Mouse (Mus musculus) layer of hippocampus, adult 6 months (tissue): ENCODE measurements around the gene Atp8b2. TPM values are rescaled to one million over a fixed set of nuclear protein-coding genes. Genes with fewer than 3 reads are reported as not detected.

ENCODE experiments used
- long read RNA-seq, 2 experiments: library from polyadenylated mRNA; unstranded; transcript quantifications; one replicate each; pipeline ENCODE4 v2.0.0; 2019 to 2020
- microRNA-seq: library from miRNA; unstranded; fragments of <30 nt; microRNA quantifications from one replicate; pipeline ENCODE4 v1.2.0, GENCODE M21; 2020
- polyA plus RNA-seq: library from polyadenylated mRNA; unstranded; fragments of <200 nt; fragmentation: Nextera tagmentation; gene quantifications from 2 replicates; pipeline ENCODE4 v1.2.3, GENCODE M21; 2021

Atp8b2 gene
- 4.0 and 4.5 TPM in 2 replicates for polyA plus RNA-seq
- long read RNA-seq, experiment 1, full-length matches to known transcripts: 1 of 1 reads
- long read RNA-seq, experiment 1, partial matches to known transcripts: 0 of 1 reads
- long read RNA-seq, experiment 1, other reads (novel, unspliced or antisense): 0 of 1 reads
- long read RNA-seq, experiment 2, full-length matches to known transcripts: 1 of 2 reads
- long read RNA-seq, experiment 2, partial matches to known transcripts: 0 of 2 reads
- long read RNA-seq, experiment 2, other reads (novel, unspliced or antisense): 1 of 2 reads

GRCm38 (mm10) chr3:89963221-89963763 lies at the start of gene Atp8b2:
Gene Atp8b2 (minus strand): TSS chr3:89963508.

GRCm38 (mm10) chr3:89998612-89999054 lies 35.3 kb upstream of the Atp8b2 start, which contains the start of gene Hax1:
Gene Hax1 (minus strand): TSS chr3:89998780.

GRCm38 (mm10) chr3:89912543-89913391 lies 50.5 kb downstream of the Atp8b2 start, which contains the start of gene Il6ra:
Gene Il6ra (minus strand): TSS chr3:89913196.

Small RNAs within 50 kb of the gene (microRNA-seq; reads per million reads assigned to microRNA genes)
- gene Mir7669: not detected

Other genes starting within 250 kb of the Atp8b2 start
- 24.4 and 33.5 TPM in 2 replicates for gene Adar, start 248.5 kb downstream of the Atp8b2 start, polyA plus RNA-seq
- 12.9 and 20.1 TPM in 2 replicates for gene Chrnb2, start 198.9 kb downstream of the Atp8b2 start, polyA plus RNA-seq
- gene Ube2q1, start 189.9 kb downstream of the Atp8b2 start, polyA plus RNA-seq: 8.2 and 8.7 TPM in 2 replicates
- gene She, start 132.1 kb downstream of the Atp8b2 start, polyA plus RNA-seq: 0.45 and 0.46 TPM in 2 replicates
- gene Il6ra, start 50.3 kb downstream of the Atp8b2 start, polyA plus RNA-seq: 4.1 and 4.7 TPM in 2 replicates
- gene Hax1, start 35.3 kb upstream of the Atp8b2 start, polyA plus RNA-seq: 96.3 and 106 TPM in 2 replicates
- gene 4933434E20Rik, start 88.1 kb upstream of the Atp8b2 start, polyA plus RNA-seq: 365 and 533 TPM in 2 replicates
- gene Ubap2l, start 89.1 kb upstream of the Atp8b2 start, polyA plus RNA-seq: 82.2 and 108 TPM in 2 replicates
- gene Tpm3, start 109.1 kb upstream of the Atp8b2 start, polyA plus RNA-seq: 181 TPM in 2 replicates
- gene Nup210l, start 140.6 kb upstream of the Atp8b2 start, polyA plus RNA-seq: 0.03 TPM in 2 replicates